In the genomic region with DNA sequence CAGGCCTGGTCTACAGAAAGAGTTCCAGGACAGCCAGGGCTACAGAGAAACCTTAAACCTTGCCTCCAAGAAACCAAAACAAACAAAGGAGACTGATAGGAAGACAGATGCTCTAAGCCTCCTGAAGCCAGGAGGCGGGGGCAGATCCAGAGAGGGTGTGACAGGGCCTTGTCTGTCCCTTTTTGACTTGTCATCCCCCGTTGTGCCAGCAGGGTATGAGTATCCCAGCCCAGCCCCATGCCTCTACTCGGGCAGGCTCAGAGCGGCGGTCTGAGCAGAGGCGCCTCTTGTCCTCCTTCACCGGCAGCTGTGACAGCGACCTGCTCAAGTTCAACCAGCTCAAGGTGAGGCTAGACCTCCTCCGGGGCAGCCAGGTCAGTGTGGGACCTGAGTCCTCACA, we compare ENCODE assay signal across 23 mouse cellular contexts. TPM values are rescaled to one million over a fixed set of nuclear protein-coding genes. Genes with fewer than 3 reads are reported as not detected.
DNase-seq lines count a peak whose midpoint lies in the region; ATAC-seq and TF ChIP-seq lines count a peak whose summit lies in the region.
"Had no signal": no experiment of that assay in that cellular context is flagged by ENCODE, and none has a peak within 500 bp of the region (broad histone marks: within the 10 kb centered on the region; RNA-seq: fewer than 3 reads in every experiment).

No protein-coding gene starts in this region.

- H3K9me3 ChIP-seq in intestine, embryonic 16.5 days (ENCODE audit: control insufficient read depth, low read length) = no peaks in the 10 kb centered on the region
- H3K9me3 ChIP-seq in intestine, embryonic 15.5 days = no peaks in the 10 kb centered on the region
- H3K9me3 ChIP-seq in liver, postnatal 0 days (ENCODE audit: low read length) = no peaks in the 10 kb centered on the region
- H3K9me3 ChIP-seq in liver, embryonic 11.5 days (ENCODE audit: control insufficient read depth, low read length) = no peaks in the 10 kb centered on the region
- H3K9me3 ChIP-seq: hindbrain, embryonic 12.5 days; liver, embryonic 15.5 days had no signal

- no peak overlapping the region for H3K4me3 ChIP-seq in intestine, embryonic 16.5 days (ENCODE audit: low read length)
- no peak overlapping the region for H3K4me3 ChIP-seq in intestine, embryonic 15.5 days (replicated peaks)
- no peak overlapping the region for H3K4me3 ChIP-seq in liver, postnatal 0 days (ENCODE audit: low read depth, low read length)
- no peak overlapping the region for H3K4me3 ChIP-seq in liver, embryonic 11.5 days (ENCODE audit: low read depth, low read length)
- H3K4me3 ChIP-seq: gastrocnemius, adult 2 months; hindbrain, embryonic 12.5 days; liver, embryonic 15.5 days; myocyte had no signal

- H3K27me3 ChIP-seq in intestine, embryonic 16.5 days (replicated peaks; ENCODE audit: control insufficient read depth, insufficient read depth, low read length) = no peaks in the 10 kb centered on the region
- no peaks in the 10 kb centered on the region for H3K27me3 ChIP-seq in intestine, embryonic 15.5 days (replicated peaks)
- H3K27me3 ChIP-seq in liver, postnatal 0 days (ENCODE audit: insufficient read depth, low read length) = no peaks in the 10 kb centered on the region
- H3K27me3 ChIP-seq in liver, embryonic 11.5 days (replicated peaks; ENCODE audit: control insufficient read depth, insufficient read depth, low read length) = no peaks in the 10 kb centered on the region
- H3K27me3 ChIP-seq: hindbrain, embryonic 12.5 days; liver, embryonic 15.5 days had no signal

- no peak for TF ChIP-seq EP300 in liver, postnatal 0 days (IDR thresholded peaks at IDR 0.05; ENCODE audit: low read depth)

- H3K9ac ChIP-seq in intestine, embryonic 16.5 days (ENCODE audit: low read depth, low read length) = no peak overlapping the region
- H3K9ac ChIP-seq in intestine, embryonic 15.5 days = no peak overlapping the region
- H3K9ac ChIP-seq in liver, postnatal 0 days (replicated peaks) = no peak overlapping the region
- no peak overlapping the region for H3K9ac ChIP-seq in liver, embryonic 11.5 days (ENCODE audit: low read depth, low read length)
- H3K9ac ChIP-seq: hindbrain, embryonic 12.5 days; liver, embryonic 15.5 days had no signal

- 85% methylated on average over 9 of the region's 9 CpGs for WGBS in intestine, embryonic 16.5 days
- WGBS in intestine, embryonic 15.5 days = 83% methylated on average over 9 of the region's 9 CpGs
- WGBS in liver, postnatal 0 days (ENCODE audit: insufficient replicate concordance) = 82% methylated on average over 9 of the region's 9 CpGs
- 84% methylated on average over 9 of the region's 9 CpGs for WGBS in liver, embryonic 11.5 days

- TF ChIP-seq CTCF in liver, postnatal 0 days (IDR thresholded peaks at IDR 0.05; ENCODE audit: low read depth) = peak; percentile 14; the same call in 1 of the 2 replicates

- ATAC-seq in intestine, embryonic 16.5 days = 0 out of 2 replicates have a peak, but pooled peaks have one; percentile 22
- ATAC-seq in intestine, embryonic 15.5 days = no peak
- 0 out of 2 replicates have a peak, but pooled peaks have one; percentile 32 for ATAC-seq in liver, postnatal 0 days
- ATAC-seq in liver, embryonic 11.5 days (replicated peaks; ENCODE audit: low FRiP score) = no peak
- peak; percentile 41 for ATAC-seq in common myeloid progenitor, adult 5-6 weeks (replicated peaks; ENCODE audit: low read depth, poor library complexity, severe bottlenecking)
- no peak; the same call in 1 of the 2 replicates for ATAC-seq in erythroblast, adult 5-6 weeks (replicated peaks; ENCODE audit: low FRiP score, poor library complexity, severe bottlenecking)
- ATAC-seq: forebrain, embryonic 14.5 days had no signal

- H3K4me2 ChIP-seq in intestine, embryonic 16.5 days (ENCODE audit: low read depth, low read length) = no peak overlapping the region
- H3K4me2 ChIP-seq in intestine, embryonic 15.5 days (replicated peaks) = no peak overlapping the region
- H3K4me2 ChIP-seq in liver, postnatal 0 days (ENCODE audit: low read depth, low read length) = no peak overlapping the region
- H3K4me2 ChIP-seq in liver, embryonic 11.5 days = no peak overlapping the region
- H3K4me2 ChIP-seq: hindbrain, embryonic 12.5 days; liver, embryonic 15.5 days; midbrain, embryonic 11.5 days had no signal

- H3K4me1 ChIP-seq in intestine, embryonic 16.5 days (ENCODE audit: control insufficient read depth, insufficient read depth, low read length) = no peaks in the 10 kb centered on the region
- H3K4me1 ChIP-seq in intestine, embryonic 15.5 days (replicated peaks) = no peaks in the 10 kb centered on the region
- no peaks in the 10 kb centered on the region for H3K4me1 ChIP-seq in liver, postnatal 0 days (ENCODE audit: insufficient read depth)
- no peaks in the 10 kb centered on the region for H3K4me1 ChIP-seq in liver, embryonic 11.5 days (replicated peaks; ENCODE audit: control insufficient read depth, insufficient read depth, low read length)
- H3K4me1 ChIP-seq: hindbrain, embryonic 12.5 days had no signal

- H3K36me3 ChIP-seq in intestine, embryonic 16.5 days (ENCODE audit: control insufficient read depth, insufficient read depth, low read length) = peaks cover 50% of the 10 kb centered on the region
- peaks cover 70% of the 10 kb centered on the region for H3K36me3 ChIP-seq in intestine, embryonic 15.5 days
- peaks cover 82% of the 10 kb centered on the region for H3K36me3 ChIP-seq in liver, postnatal 0 days (replicated peaks; ENCODE audit: insufficient read depth, low read length)
- peaks cover 60% of the 10 kb centered on the region for H3K36me3 ChIP-seq in liver, embryonic 11.5 days (ENCODE audit: control insufficient read depth, insufficient read depth, low read length)

- H3K27ac ChIP-seq in intestine, embryonic 16.5 days (ENCODE audit: low read length) = no peak overlapping the region
- no peak overlapping the region for H3K27ac ChIP-seq in intestine, embryonic 15.5 days
- no peak overlapping the region for H3K27ac ChIP-seq in liver, postnatal 0 days (ENCODE audit: low read depth)
- H3K27ac ChIP-seq in liver, embryonic 11.5 days (ENCODE audit: low read depth, low read length) = no peak overlapping the region
- H3K27ac ChIP-seq: gastrocnemius, adult 2 months; hindbrain, embryonic 12.5 days; liver, embryonic 15.5 days had no signal

- no peak for DNase-seq in liver, postnatal 0 days
- DNase-seq in liver, embryonic 11.5 days (ENCODE audit: low spot score) = no peak
- DNase-seq in retina, embryonic 14.5 days (ENCODE audit: low spot score) = peak; percentile 14
- DNase-seq in testis, postnatal 14 days (ENCODE audit: low spot score) = no peak
- DNase-seq: cerebellum, adult 11 months; cerebellum, postnatal 14 days; gastrocnemius, adult 2 months; heart, adult 11 months; kidney, adult 11 months; layer of hippocampus, postnatal 36 days; thymus, adult 2 months had no signal

RNA-seq across cellular contexts. Expression of a gene that starts 6.3 kb away (rescaled TPM):
- 64.3 and 66.3 TPM in 2 replicates for polyA plus RNA-seq in intestine, embryonic 16.5 days (2015; fragmentation: Nextera tagmentation; extraction: Ambion mirVana)
- polyA plus RNA-seq in intestine, embryonic 15.5 days (2015; fragmentation: Nextera tagmentation; extraction: Ambion mirVana) = 68.5 and 69.1 TPM in 2 replicates
- polyA plus RNA-seq in liver, postnatal 0 days (2015; fragmentation: Nextera tagmentation; extraction: Ambion mirVana) = 116 and 120 TPM in 2 replicates
- polyA plus RNA-seq in liver, embryonic 11.5 days (2014; fragmentation: Nextera tagmentation; extraction: Ambion mirVana) = 103 TPM in 2 replicates
- total RNA-seq in common myeloid progenitor, adult 5-6 weeks (2017) = 27.1 and 44.4 TPM in 2 replicates
- 6.9 and 25.5 TPM in 2 replicates for total RNA-seq in erythroblast, adult 5-6 weeks (2015; ENCODE audit: low replicate concordance)
- 13.8 and 28.7 TPM in 2 replicates for total RNA-seq in erythroblast, adult 5-6 weeks (2017; ENCODE audit: low replicate concordance)

RNA-seq across cellular contexts. Expression of a gene that starts 19.6 kb away (rescaled TPM):
- polyA plus RNA-seq in intestine, embryonic 16.5 days (2015; fragmentation: Nextera tagmentation; extraction: Ambion mirVana) = 9.0 and 9.9 TPM in 2 replicates
- 4.7 and 6.8 TPM in 2 replicates for polyA plus RNA-seq in intestine, embryonic 15.5 days (2015; fragmentation: Nextera tagmentation; extraction: Ambion mirVana)
- 638 and 713 TPM in 2 replicates for polyA plus RNA-seq in liver, postnatal 0 days (2015; fragmentation: Nextera tagmentation; extraction: Ambion mirVana)
- polyA plus RNA-seq in liver, embryonic 11.5 days (2014; fragmentation: Nextera tagmentation; extraction: Ambion mirVana) = 2.5 and 3.5 TPM in 2 replicates
- not detected in 2 replicates for total RNA-seq in common myeloid progenitor, adult 5-6 weeks (2017)
- not detected in 2 replicates for total RNA-seq in erythroblast, adult 5-6 weeks (2015; ENCODE audit: low replicate concordance)
- total RNA-seq in erythroblast, adult 5-6 weeks (2017; ENCODE audit: low replicate concordance) = not detected in 2 replicates
- total RNA-seq: gastrocnemius, adult 2 months; layer of hippocampus, postnatal 36 days; left cerebral cortex, postnatal 25 days; neutrophil, adult 5-6 weeks had no signal
- polyA plus RNA-seq: forebrain, embryonic 14.5 days; heart, embryonic 14.5 days; hindbrain, embryonic 12.5 days; midbrain, embryonic 11.5 days; myocyte had no signal

RNA-seq across cellular contexts. Expression of a gene that starts 20.9 kb away (rescaled TPM):
- 6.6 and 6.9 TPM in 2 replicates for polyA plus RNA-seq in intestine, embryonic 16.5 days (2015; fragmentation: Nextera tagmentation; extraction: Ambion mirVana)
- polyA plus RNA-seq in intestine, embryonic 15.5 days (2015; fragmentation: Nextera tagmentation; extraction: Ambion mirVana) = 7.6 and 8.4 TPM in 2 replicates
- 3.6 and 4.3 TPM in 2 replicates for polyA plus RNA-seq in liver, postnatal 0 days (2015; fragmentation: Nextera tagmentation; extraction: Ambion mirVana)
- polyA plus RNA-seq in liver, embryonic 11.5 days (2014; fragmentation: Nextera tagmentation; extraction: Ambion mirVana) = 7.9 and 9.6 TPM in 2 replicates
- 6.3 and 7.7 TPM in 2 replicates for total RNA-seq in common myeloid progenitor, adult 5-6 weeks (2017)
- total RNA-seq in erythroblast, adult 5-6 weeks (2015; ENCODE audit: low replicate concordance) = 15.6 and 19.2 TPM in 2 replicates
- 5.5 and 7.7 TPM in 2 replicates for total RNA-seq in erythroblast, adult 5-6 weeks (2017; ENCODE audit: low replicate concordance)

RNA-seq across cellular contexts. Expression of a gene that starts 30.4 kb away (rescaled TPM):
- 2.5 and 2.8 TPM in 2 replicates for polyA plus RNA-seq in intestine, embryonic 16.5 days (2015; fragmentation: Nextera tagmentation; extraction: Ambion mirVana)
- 1.7 and 2.3 TPM in 2 replicates for polyA plus RNA-seq in intestine, embryonic 15.5 days (2015; fragmentation: Nextera tagmentation; extraction: Ambion mirVana)
- polyA plus RNA-seq in liver, postnatal 0 days (2015; fragmentation: Nextera tagmentation; extraction: Ambion mirVana) = 2.1 and 2.4 TPM in 2 replicates
- polyA plus RNA-seq in liver, embryonic 11.5 days (2014; fragmentation: Nextera tagmentation; extraction: Ambion mirVana) = 4.6 and 4.8 TPM in 2 replicates
- 3.4 TPM in 2 replicates for total RNA-seq in common myeloid progenitor, adult 5-6 weeks (2017)
- 1.5 and 2.1 TPM in 2 replicates for total RNA-seq in erythroblast, adult 5-6 weeks (2015; ENCODE audit: low replicate concordance)
- total RNA-seq in erythroblast, adult 5-6 weeks (2017; ENCODE audit: low replicate concordance) = 0.70 and 2.1 TPM in 2 replicates

Comparison
In these comparisons a context has a peak if more than half of its experiments do, and no peak if none do; other contexts are left out.
1. ATAC-seq: peak in intestine, embryonic 16.5 days (single experiment), liver, postnatal 0 days (single experiment) and common myeloid progenitor, adult 5-6 weeks (single experiment); none in intestine, embryonic 15.5 days (single experiment), liver, embryonic 11.5 days (single experiment) and erythroblast, adult 5-6 weeks (single experiment).
2. RNA of a gene that starts 19.6 kb away (polyA plus RNA-seq): 638 to 713 TPM in liver, postnatal 0 days; 9.0 to 9.9 TPM in intestine, embryonic 16.5 days, 4.7 to 6.8 TPM in intestine, embryonic 15.5 days and 2.5 to 3.5 TPM in liver, embryonic 11.5 days; every median in the first group is over 10 times any median in the second.